Mouse (Mus musculus) NIH3T3 (cell line): ENCODE measurements around the gene Olfr582.

Experiments
- DNase-seq: peaks from one replicate; pipeline ENCODE4 v3.0.0-alpha.2; 2012; ENCODE audit warnings: low read depth

Gene Olfr582

DNA sequence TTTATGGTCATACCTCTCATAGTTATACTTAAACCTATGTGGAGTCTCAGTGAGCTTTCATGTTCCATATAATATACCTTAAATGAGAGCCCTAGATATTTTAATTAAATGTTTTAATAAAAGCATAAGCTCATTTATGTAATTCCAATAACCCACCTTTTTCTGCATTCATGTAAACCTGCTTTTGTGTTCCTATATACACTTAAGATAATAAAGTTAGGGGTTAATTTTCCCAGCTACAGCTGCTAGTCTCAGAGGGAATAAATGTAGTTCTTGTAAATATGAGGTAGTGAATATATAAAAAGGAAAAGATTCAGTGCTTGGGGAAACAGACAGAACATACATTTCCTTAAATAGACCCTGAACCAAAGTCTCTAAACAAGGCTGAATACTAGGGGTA, at the start of gene Olfr582:
Gene Olfr582 (plus strand): TSS at position 301 of the 400 bp plus-strand sequence.
- no peak for DNase-seq

DNA sequence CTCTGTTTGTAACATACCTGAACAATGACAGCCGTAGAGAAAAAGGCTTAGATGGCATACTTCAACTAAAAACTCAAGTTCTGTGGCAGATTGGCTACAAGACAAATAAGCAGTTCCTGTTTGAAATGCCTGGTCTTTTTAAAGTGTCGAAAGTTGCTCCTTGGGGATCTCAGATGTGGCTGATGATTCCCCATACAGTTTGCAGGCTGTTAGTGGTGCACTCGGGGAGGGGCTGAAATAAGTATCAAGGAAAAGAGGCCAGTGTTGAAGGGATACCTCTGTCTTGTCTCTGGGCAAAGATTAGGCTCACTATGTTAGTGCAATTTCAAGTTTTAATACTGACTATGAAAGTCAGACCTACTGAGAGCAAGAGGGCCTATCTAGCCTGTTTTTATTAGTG, 48.6 kb upstream of the Olfr582 start, which contains the start of gene Olfr578:
Gene Olfr578 (minus strand): TSS at position 101 of the 400 bp plus-strand sequence.
- no peak for DNase-seq

DNA sequence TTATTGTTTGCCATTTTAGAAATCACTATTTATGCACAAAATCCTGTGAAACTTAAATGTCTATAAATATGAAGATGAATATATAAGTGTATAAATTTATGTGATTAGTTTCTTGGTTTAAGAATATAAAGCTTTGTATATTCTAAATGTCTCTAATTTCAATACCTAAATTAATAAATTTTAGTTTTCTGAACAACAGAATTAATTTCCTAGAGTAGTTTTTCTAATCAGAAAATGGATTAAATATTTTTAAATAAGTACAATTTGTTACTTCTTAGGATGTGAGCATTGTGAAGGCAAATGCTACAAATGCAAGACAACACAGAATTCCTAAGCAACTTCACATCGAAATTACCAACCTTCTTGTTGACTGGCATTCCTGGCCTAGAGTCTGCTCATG, 13.2 kb downstream of the Olfr582 start, which contains the start of gene Olfr583:
Gene Olfr583 (plus strand): TSS at position 301 of the 400 bp plus-strand sequence.
- DNase-seq = no peak

DNA sequence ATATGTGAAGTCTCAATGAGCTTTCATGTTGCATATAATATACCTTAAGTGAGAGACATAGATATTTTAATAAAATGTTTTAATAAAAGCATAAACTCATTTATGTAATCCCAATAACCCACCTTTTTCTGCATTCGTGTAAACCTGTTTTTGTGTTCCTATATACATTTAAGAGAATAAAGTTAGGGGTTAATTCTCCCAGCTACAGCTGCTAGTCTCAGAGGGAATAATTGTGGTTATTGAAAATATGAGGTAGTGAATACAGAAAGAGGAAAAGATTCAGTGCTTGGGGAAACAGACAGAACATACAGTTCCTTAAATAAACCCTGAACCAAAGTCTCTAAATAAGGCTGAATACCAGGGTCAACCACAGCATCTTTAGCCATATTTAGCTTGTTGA, 43.8 kb downstream of the Olfr582 start, which contains the start of gene Olfr584:
Gene Olfr584 (plus strand): TSS at position 301 of the 400 bp plus-strand sequence.
- no peak for DNase-seq
